Mouse (Mus musculus) hindbrain, embryonic 16.5 days (tissue): Measurements from ENCODE around the gene Acsm2. TPM values are rescaled to one million over a fixed set of nuclear protein-coding genes. Genes with fewer than 3 reads are reported as not detected.
A peak's percentile ranks its signal among the peaks of the same experiment; 100 is the strongest.

ENCODE experiments used
- ATAC-seq: fragments of 200-750 bp; cut with Nextera tagmentation; 2 replicates; pipeline ENCODE4 v1.8.0; 2017; ENCODE audit warnings: moderate TSS enrichment, moderate library complexity
- H3K27ac ChIP-seq: fragments of 300-500 bp; sonication (generic); 2 replicates; pipeline ENCODE4 v1.5.1; 2014; ENCODE audit warnings: low read depth, mild to moderate bottlenecking, control low read depth, low read length, moderate library complexity
- H3K27me3 ChIP-seq: fragments of 300-500 bp; sonication (generic); replicated peaks from 2 replicates; pipeline ENCODE4 v1.6.1; 2014; ENCODE audit warnings: low read length; ENCODE audit not compliant: control insufficient read depth, insufficient read depth
- H3K36me3 ChIP-seq: fragments of 300-500 bp; sonication (generic); 2 replicates; pipeline ENCODE4 v1.6.1; 2014; ENCODE audit warnings: mild to moderate bottlenecking, low read length, moderate library complexity, mixed read lengths; ENCODE audit not compliant: control insufficient read depth, insufficient read depth
- H3K4me1 ChIP-seq: fragments of 300-500 bp; sonication (generic); 2 replicates; pipeline ENCODE4 v1.6.1; 2014; ENCODE audit warnings: low read depth, low read length; ENCODE audit not compliant: control insufficient read depth, insufficient read depth
- H3K4me2 ChIP-seq: fragments of 300-500 bp; sonication (generic); 2 replicates; pipeline ENCODE4 v1.6.1; 2014; ENCODE audit warnings: mild to moderate bottlenecking, low read length, control low read depth, moderate library complexity
- H3K4me3 ChIP-seq: fragments of 300-500 bp; sonication (generic); 2 replicates; pipeline ENCODE4 v1.5.1; 2014; ENCODE audit warnings: mild to moderate bottlenecking, low read length, control low read depth, moderate library complexity
- H3K9ac ChIP-seq: fragments of 300-500 bp; sonication (generic); 2 replicates; pipeline ENCODE4 v1.6.1; 2014; ENCODE audit warnings: low read depth, mild to moderate bottlenecking, control low read depth, low read length, moderate library complexity
- H3K9me3 ChIP-seq: fragments of 300-500 bp; sonication (generic); 2 replicates; pipeline ENCODE4 v1.6.1; 2014; ENCODE audit warnings: mild to moderate bottlenecking, low read length, moderate library complexity; ENCODE audit not compliant: control insufficient read depth
- WGBS: fragments of 180-500 bp; shearing (Covaris S2); extraction: QIAGEN DNeasy Blood & Tissue Kit; methylation state at CpG from one replicate; pipeline ENCODE4 v1.1.7; 2014; 5-methylcytosine and 5-hydroxymethylcytosine counted together
- polyA plus RNA-seq: library from polyadenylated mRNA; unstranded; fragments of >200 nt; fragmentation: Nextera tagmentation; extraction: Ambion mirVana; gene quantifications from 2 replicates; pipeline ENCODE4 v1.2.1, GENCODE M21; 2015

Gene Acsm2
- not detected in 2 replicates for polyA plus RNA-seq

DNA sequence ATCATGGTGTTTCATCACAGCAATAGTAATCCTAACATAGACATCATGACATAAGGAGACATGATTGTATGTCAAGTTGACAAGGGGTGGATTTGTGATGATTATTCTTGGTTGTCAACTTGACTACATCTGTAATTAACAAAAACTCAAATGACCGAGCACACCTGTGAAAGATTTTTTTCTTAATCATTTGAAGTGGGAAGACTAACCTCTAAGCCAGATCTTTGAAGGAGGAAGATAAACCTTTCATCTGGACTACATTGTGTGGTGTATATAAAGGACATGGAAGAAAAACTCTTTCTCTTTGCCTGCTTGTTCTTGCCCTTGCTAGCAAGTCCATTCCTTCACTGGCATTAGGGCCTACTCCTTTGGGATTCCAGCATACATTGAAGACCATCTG is at the start of gene Acsm2:
Gene Acsm2, plus strand, starts transcription at position 301 of the 400 bp plus-strand sequence.
- H3K4me1 ChIP-seq, result no peaks in the 10 kb centered on the region
- H3K4me3 ChIP-seq, result no peak within 1 kb of the TSS
- H3K27me3 ChIP-seq, result no peaks in the 10 kb centered on the region
- no peaks in the 10 kb centered on the region for H3K36me3 ChIP-seq
- H3K9ac ChIP-seq, result no peak within 1 kb of the TSS
- H3K4me2 ChIP-seq, result no peak within 1 kb of the TSS
- H3K9me3 ChIP-seq, result no peaks in the 10 kb centered on the region
- H3K27ac ChIP-seq, result no peak within 1 kb of the TSS
- ATAC-seq, result no peak
- WGBS, result 95% methylated on average over 1 of the region's 1 CpGs

DNA sequence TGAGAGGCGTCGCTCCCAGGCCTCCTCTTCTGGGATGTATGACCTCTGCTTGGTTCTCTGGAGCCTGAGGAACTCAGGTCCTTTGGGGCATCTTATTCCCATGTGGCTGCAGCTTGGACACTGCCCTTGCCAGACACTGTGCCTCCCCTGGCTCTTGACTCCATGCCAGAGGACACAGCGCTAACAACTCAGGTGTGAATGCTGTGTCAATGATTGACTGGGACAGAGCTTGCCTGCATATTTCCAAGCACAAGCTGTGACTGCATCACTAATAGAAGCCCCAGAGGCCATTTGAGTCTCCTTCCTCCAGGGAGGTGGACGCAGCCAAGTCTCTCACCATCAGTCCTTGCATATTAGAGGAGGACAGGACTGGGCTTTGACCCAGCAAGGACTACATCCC is 43.0 kb upstream of the Acsm2 start:
- no peak overlapping the region for H3K27ac ChIP-seq
- no peak overlapping the region for H3K4me3 ChIP-seq
- no peak overlapping the region for H3K4me2 ChIP-seq
- ATAC-seq, result no peak
- no peaks in the 10 kb centered on the region for H3K4me1 ChIP-seq
- H3K9ac ChIP-seq, result no peak overlapping the region
- WGBS, result 89% methylated on average over 4 of the region's 4 CpGs
- no peaks in the 10 kb centered on the region for H3K36me3 ChIP-seq
- H3K27me3 ChIP-seq, result no peaks in the 10 kb centered on the region
- H3K9me3 ChIP-seq, result no peaks in the 10 kb centered on the region

DNA sequence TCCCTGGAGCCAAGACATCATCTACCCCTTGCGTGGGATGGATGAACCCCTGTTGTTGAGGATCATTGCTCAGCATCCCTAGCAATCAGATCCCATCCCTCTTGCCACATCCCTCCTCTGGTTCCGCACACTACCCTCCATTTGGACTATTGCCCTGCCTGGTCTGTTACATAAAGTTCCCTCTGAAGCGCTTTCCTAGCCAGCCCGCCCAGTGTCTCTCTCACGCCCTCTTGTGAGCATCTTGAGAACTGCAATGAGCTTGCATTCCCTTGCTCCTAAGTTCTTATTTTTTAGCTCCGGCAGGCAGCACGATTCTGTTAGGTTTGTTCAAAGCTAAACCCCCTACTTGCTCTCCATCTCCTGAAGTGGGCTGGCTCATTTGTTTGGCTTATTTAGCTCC is 41.1 kb upstream of the Acsm2 start:
- Histone ChIP-seq H3K9ac (no peak overlapping the region), H3K36me3 (no peaks in the 10 kb centered on the region), H3K27me3 (no peaks in the 10 kb centered on the region), H3K27ac (no peak overlapping the region), H3K9me3 (no peaks in the 10 kb centered on the region), H3K4me3 (no peak overlapping the region), H3K4me2 (no peak overlapping the region), H3K4me1 (no peaks in the 10 kb centered on the region)
- no peak for ATAC-seq
- WGBS, result 27% methylated on average over 7 of the region's 7 CpGs

DNA sequence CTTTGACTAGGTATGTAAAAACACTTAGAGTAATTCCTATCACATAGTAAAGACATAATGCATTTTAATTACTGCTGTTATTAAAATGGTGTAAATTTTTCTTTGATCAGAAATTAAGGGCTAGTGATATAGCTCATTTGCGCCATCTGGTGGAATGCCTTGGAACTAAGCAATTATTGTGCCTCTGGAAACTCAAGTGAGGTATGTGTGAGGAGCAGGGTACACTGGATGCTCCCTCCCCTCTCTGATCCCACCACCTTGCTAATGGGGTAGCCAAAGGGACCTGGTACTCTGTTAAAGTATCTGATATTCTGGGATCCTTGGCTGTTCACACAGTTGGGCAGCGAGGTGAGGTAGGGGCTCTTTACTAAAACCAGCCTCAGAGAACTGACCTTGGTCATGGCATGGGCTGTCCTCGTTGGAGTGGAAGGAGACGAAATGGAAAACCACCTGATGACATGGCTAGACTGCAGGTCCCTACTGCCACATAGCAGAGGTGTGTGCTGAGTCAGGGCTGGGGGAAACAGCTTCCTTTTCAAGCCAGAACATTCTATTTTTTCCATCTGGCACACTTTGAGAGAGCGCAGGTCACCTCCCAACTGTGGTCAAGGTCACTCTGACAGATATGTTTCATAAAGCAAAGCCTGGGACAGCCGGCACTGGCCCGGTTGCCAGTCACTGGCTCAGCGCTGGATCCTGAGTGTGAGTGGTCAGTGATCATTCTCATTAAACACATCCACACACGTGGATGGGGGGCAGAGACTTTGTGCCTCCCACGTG is 38.5 kb upstream of the Acsm2 start:
- Histone ChIP-seq H3K4me3 (no peak overlapping the region), H3K27me3 (no peaks in the 10 kb centered on the region), H3K36me3 (no peaks in the 10 kb centered on the region), H3K9me3 (no peaks in the 10 kb centered on the region), H3K4me2 (no peak overlapping the region), H3K27ac (no peak overlapping the region), H3K4me1 (no peaks in the 10 kb centered on the region), H3K9ac (no peak overlapping the region)
- WGBS, result 68% methylated on average over 10 of the region's 10 CpGs
- peak; percentile 34; the same call in 1 of the 2 replicates for ATAC-seq

GRCm38 (mm10) chr7:119516272-119516558 is 37.9 kb upstream of the Acsm2 start:
- Histone ChIP-seq H3K4me1 (no peaks in the 10 kb centered on the region), H3K9ac (no peak overlapping the region), H3K36me3 (no peaks in the 10 kb centered on the region), H3K27ac (no peak overlapping the region), H3K9me3 (no peaks in the 10 kb centered on the region), H3K4me2 (no peak overlapping the region), H3K27me3 (no peaks in the 10 kb centered on the region), H3K4me3 (no peak overlapping the region)
- WGBS, result 84% methylated on average over 7 of the region's 7 CpGs
- ATAC-seq, result no peak

GRCm38 (mm10) chr7:119519163-119519562 is 35.0 kb upstream of the Acsm2 start, which contains the start of gene Acsm5:
Gene Acsm5 (plus strand): TSS chr7:119519463.
- ATAC-seq, result no peak
- no peaks in the 10 kb centered on the region for H3K4me1 ChIP-seq
- no peaks in the 10 kb centered on the region for H3K9me3 ChIP-seq
- H3K4me3 ChIP-seq, result no peak within 1 kb of the TSS
- H3K9ac ChIP-seq, result no peak within 1 kb of the TSS
- no peaks in the 10 kb centered on the region for H3K36me3 ChIP-seq
- no peaks in the 10 kb centered on the region for H3K27me3 ChIP-seq
- no peak within 1 kb of the TSS for H3K27ac ChIP-seq
- WGBS, result 71% methylated on average over 5 of the region's 5 CpGs
- no peak within 1 kb of the TSS for H3K4me2 ChIP-seq

DNA sequence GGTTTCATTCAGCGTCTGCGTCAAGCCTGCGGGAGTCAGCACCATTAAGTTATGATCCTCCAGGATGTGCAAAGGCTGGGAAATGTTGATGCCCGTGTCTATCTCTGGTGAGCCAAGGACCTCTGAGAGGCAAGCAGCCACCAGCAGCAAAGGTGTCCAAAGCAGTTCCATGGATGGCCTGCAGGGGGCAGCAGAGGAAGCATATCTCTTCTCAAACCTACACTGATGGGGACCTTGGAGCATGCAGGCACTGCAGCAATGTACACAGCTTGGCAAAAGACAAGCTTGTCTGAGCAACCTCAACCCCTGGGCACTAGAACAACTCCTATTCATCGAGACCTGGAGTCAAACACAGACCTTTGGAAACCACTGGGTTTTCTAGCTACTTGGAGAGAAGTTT is 34.5 kb upstream of the Acsm2 start:
- Histone ChIP-seq H3K9me3 (no peaks in the 10 kb centered on the region), H3K4me2 (no peak overlapping the region), H3K36me3 (no peaks in the 10 kb centered on the region), H3K27me3 (no peaks in the 10 kb centered on the region), H3K27ac (no peak overlapping the region), H3K9ac (no peak overlapping the region), H3K4me1 (no peaks in the 10 kb centered on the region), H3K4me3 (no peak overlapping the region)
- WGBS, result 57% methylated on average over 5 of the region's 5 CpGs
- ATAC-seq, result 0 out of 2 replicates have a peak, but pooled peaks have one; percentile 30

- no peak overlapping the region for H3K9ac ChIP-seq
- WGBS, result 88% methylated on average over 3 of the region's 3 CpGs
- H3K36me3 ChIP-seq, result no peaks in the 10 kb centered on the region
- H3K9me3 ChIP-seq, result no peaks in the 10 kb centered on the region
- no peak overlapping the region for H3K27ac ChIP-seq
- H3K27me3 ChIP-seq, result no peaks in the 10 kb centered on the region
- H3K4me2 ChIP-seq, result no peak overlapping the region
- H3K4me3 ChIP-seq, result no peak overlapping the region
- peaks cover 3% of the 10 kb centered on the region; the same call in 1 of the 2 replicates for H3K4me1 ChIP-seq
- no peak for ATAC-seq
Measured at GRCm38 (mm10) chr7:119521816-119522215, 32.3 kb upstream of the Acsm2 start.

- ATAC-seq, result no peak
- H3K4me1 ChIP-seq, result peaks cover 3% of the 10 kb centered on the region; the same call in 1 of the 2 replicates
- H3K9me3 ChIP-seq, result no peaks in the 10 kb centered on the region
- 69% methylated on average over 1 of the region's 1 CpGs for WGBS
- H3K4me2 ChIP-seq, result no peak overlapping the region
- H3K27me3 ChIP-seq, result no peaks in the 10 kb centered on the region
- no peak overlapping the region for H3K4me3 ChIP-seq
- no peaks in the 10 kb centered on the region for H3K36me3 ChIP-seq
- no peak overlapping the region for H3K27ac ChIP-seq
- no peak overlapping the region for H3K9ac ChIP-seq
Measured at GRCm38 (mm10) chr7:119522385-119522784, 31.8 kb upstream of the Acsm2 start.
